Mouse (Mus musculus): ENCODE data around the gene Wipf2. TPM values are rescaled to one million over a fixed set of nuclear protein-coding genes. Genes with fewer than 3 reads are reported as not detected.
"Not testable (repeated sequence)": the region's sequence is repeated elsewhere in the genome, so short reads cannot be mapped to it uniquely, and the experiment has no call there.

Gene Wipf2
- polyA plus RNA-seq, 1 experiment from 2014 or later = 6.3 TPM

DNA sequence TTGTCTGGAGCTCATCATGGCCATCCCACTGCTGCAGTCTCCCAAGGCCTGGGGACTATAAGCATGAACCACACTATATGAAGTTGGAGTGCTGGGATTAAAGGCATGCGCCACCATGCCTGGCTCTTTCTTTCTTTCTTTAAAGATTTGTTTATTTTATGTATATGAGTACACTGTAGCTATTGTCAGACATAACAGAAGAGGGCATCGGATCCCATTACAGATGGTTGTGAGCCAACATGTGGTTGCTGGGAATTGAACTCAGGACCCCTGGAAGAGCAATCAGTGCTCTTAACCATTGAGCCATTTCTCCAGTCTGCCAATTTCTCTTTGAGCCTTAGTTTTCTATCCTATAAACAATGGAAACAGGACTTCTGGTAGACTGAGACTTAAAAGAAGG lies 70.4 kb downstream of the Wipf2 start:
- peak overlapping the region; percentile 90 for H3K4me2 ChIP-seq
- peak overlapping the region; percentile 91 for H3K27ac ChIP-seq
- not testable (repeated sequence) for H3K36me3 ChIP-seq; ATAC-seq (ENCODE audit: insufficient number of reproducible peaks, insufficient read depth, low FRiP score, low TSS enrichment, low read depth); H3K9me3 ChIP-seq; H3K27me3 ChIP-seq; H3K4me3 ChIP-seq
- 68% methylated on average over 2 of the region's 2 CpGs for WGBS
- H3K4me1 ChIP-seq = peaks cover 86% of the 10 kb centered on the region
- H3K9ac ChIP-seq = 0 out of 2 replicates have a peak overlapping the region, but pooled peaks have one; percentile 55

DNA sequence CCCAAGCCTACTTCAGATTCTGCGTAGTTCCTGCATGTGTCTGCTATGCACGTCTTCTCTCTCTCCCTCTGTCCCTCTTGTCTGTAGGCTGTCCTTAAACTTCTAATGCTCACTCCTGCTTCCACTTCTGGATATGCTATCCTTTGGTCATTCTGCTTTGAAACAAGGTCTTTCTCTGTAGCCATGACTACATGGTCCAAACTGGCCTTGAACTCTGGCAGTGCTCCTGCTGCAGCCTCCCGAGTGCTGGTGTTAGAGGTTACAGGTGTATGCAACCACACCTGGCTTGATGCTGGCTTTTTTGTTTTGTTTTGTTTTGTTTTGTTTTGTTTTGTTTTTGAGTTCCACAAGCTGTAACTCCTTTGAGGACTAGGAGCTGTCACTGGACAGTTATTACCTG lies 70.9 kb downstream of the Wipf2 start:
- no peaks in the 10 kb centered on the region for H3K27me3 ChIP-seq
- no peak for ATAC-seq (ENCODE audit: insufficient number of reproducible peaks, insufficient read depth, low FRiP score, low TSS enrichment, low read depth)
- H3K4me1 ChIP-seq = peaks cover 86% of the 10 kb centered on the region
- WGBS = 87% methylated on average over 3 of the region's 3 CpGs
- 0 out of 2 replicates have a peak, but pooled peaks cover 5% of the 10 kb centered on the region for H3K36me3 ChIP-seq
- H3K4me2 ChIP-seq = no peak overlapping the region; the same call in 1 of the 2 replicates
- H3K27ac ChIP-seq = peak overlapping the region; percentile 55; the same call in 1 of the 2 replicates
- no peaks in the 10 kb centered on the region for H3K9me3 ChIP-seq
- no peak overlapping the region for H3K9ac ChIP-seq
- H3K4me3 ChIP-seq = no peak overlapping the region

DNA sequence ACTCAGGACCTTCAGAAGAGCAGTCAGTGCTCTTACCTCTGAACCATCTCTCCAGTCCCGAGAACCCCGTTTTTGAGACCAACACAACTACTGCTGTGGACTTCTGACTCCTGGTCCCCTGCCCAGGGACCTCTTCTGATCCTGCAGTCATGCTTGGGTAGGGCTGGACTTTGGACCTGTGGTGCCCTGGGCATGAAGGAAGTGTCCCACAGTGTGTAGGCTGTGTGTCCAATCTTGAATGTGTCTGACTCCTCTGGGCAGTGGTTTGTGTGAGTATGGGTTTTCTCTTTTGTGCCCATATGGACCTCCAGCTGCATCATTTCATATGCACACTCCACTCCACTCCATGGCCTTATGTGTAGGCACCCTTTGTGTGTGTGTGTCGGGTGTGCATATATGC lies 71.7 kb downstream of the Wipf2 start:
- Histone ChIP-seq H3K27ac (peak overlapping the region; percentile 100), H3K4me3 (no peak overlapping the region), H3K4me2 (no peak overlapping the region), H3K4me1 (peaks cover 86% of the 10 kb centered on the region), H3K36me3 (0 out of 2 replicates have a peak, but pooled peaks cover 5% of the 10 kb centered on the region), H3K9ac (no peak overlapping the region), H3K27me3 (no peaks in the 10 kb centered on the region), H3K9me3 (no peaks in the 10 kb centered on the region)
- 95% methylated on average over 3 of the region's 3 CpGs for WGBS
- no peak for ATAC-seq (ENCODE audit: insufficient number of reproducible peaks, insufficient read depth, low FRiP score, low TSS enrichment, low read depth)

DNA sequence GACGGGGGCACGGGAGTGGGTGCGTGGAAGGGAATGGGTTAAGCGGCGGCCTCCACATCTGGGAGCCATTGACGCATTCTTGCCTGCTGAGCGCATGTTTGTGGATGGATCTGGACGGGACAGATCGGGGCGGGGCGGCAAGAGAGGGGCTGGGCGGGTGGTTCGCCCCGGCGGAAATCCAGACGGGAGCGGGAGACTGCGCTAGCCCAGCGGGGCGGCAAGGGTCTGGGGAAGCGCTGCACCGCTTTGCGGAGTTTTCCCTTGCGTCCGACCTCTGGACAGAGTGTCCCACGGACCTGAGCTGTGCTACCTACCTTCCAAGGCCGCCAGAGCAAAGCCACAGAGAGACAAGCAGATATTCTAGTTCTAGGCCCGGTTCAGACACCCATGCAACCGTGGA lies 72.7 kb downstream of the Wipf2 start:
- Histone ChIP-seq H3K9ac (peak overlapping the region; percentile 93), H3K27ac (peak overlapping the region; percentile 100), H3K4me1 (peaks cover 86% of the 10 kb centered on the region)

DNA sequence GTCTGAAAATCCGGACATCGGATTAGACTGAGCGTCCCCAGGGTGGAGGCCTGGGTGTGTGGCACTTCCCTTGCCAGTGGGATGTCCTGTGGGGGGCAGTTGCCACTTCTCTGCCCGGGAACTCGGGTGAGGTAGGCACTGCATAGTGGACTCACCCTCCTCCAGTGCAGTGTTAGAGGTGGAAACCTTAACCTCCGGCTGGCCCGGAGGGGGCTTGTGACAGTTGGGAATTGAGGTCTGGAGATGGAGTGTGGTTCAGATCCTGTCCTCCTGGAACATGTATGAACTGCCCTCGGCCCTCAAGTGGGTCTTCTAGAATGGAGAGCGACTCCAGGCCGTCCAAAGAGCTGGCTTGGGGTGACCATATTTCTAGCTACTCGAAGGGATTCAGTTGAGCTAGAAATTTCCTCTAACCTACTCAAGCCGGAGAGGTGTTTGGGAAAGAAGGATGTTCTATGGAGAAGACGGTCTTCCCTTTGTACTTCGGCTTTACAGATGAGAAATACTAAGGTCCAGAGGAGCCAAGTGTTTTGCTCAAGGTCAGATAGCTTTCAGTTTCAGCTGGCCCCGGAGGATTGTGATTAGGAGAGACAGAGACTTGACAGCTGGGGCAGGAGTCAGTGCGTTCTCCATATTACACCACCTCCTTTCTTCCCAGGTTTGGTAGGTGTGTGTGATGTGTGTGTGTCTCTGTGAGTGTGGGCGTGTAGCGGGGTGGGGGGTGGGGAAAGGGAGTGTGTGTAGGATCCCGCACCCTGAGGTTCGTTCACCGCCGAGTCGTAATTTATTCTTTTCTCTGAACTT lies 73.4 kb downstream of the Wipf2 start:
- no peaks in the 10 kb centered on the region for H3K9me3 ChIP-seq
- H3K27me3 ChIP-seq = no peaks in the 10 kb centered on the region
- 1% methylated on average over 23 of the region's 23 CpGs for WGBS
- peaks cover 86% of the 10 kb centered on the region for H3K4me1 ChIP-seq
- H3K36me3 ChIP-seq = 0 out of 2 replicates have a peak, but pooled peaks cover 5% of the 10 kb centered on the region
- peak overlapping the region; percentile 78 for H3K4me3 ChIP-seq
- H3K27ac ChIP-seq = peak overlapping the region; percentile 100
- no peak for ATAC-seq (ENCODE audit: insufficient number of reproducible peaks, insufficient read depth, low FRiP score, low TSS enrichment, low read depth)
- peak overlapping the region; percentile 93 for H3K9ac ChIP-seq
- H3K4me2 ChIP-seq = peak overlapping the region; percentile 91

More for the DNA sequence above, 72.7 kb downstream of the Wipf2 start:
- Histone ChIP-seq H3K9me3 (no peaks in the 10 kb centered on the region), H3K36me3 (0 out of 2 replicates have a peak, but pooled peaks cover 5% of the 10 kb centered on the region), H3K4me3 (peak overlapping the region; percentile 78), H3K27me3 (no peaks in the 10 kb centered on the region), H3K4me2 (peak overlapping the region; percentile 91)
- ATAC-seq (ENCODE audit: insufficient number of reproducible peaks, insufficient read depth, low FRiP score, low TSS enrichment, low read depth) = peak; percentile 18; the same call in 1 of the 2 replicates
- WGBS = under 1% methylated on average over 28 of the region's 29 CpGs

DNA sequence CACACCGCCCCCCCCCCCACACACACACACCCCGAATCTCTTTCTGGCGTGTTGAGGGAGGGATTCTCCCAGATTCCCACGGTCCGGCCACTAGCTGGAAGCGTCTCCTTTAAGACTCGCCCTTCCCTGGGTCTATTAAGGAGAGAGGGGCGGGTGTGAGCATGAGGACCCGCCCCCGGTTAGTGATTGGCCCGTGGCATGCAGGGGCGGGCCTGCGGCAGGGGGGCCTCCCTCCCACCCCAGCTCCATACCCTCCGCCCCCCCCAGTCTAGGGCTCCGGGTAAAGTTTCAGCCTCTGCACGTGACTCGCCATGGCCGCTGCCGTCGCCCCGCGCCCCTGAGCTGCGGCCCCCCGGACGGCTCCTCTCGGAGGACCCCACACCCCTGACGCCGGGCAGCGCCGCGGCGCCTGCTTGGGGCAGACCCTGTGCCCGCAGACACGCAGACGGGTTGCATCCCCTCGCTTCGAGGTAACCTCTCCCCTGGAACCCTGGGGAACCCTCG lies 74.0 kb downstream of the Wipf2 start:
- no peaks in the 10 kb centered on the region for H3K27me3 ChIP-seq
- H3K4me3 ChIP-seq = peak overlapping the region; percentile 78
- peak; percentile 83 for ATAC-seq (ENCODE audit: insufficient number of reproducible peaks, insufficient read depth, low FRiP score, low TSS enrichment, low read depth)
- 0% methylated on average over 37 of the region's 38 CpGs for WGBS
- peak overlapping the region; percentile 100 for H3K27ac ChIP-seq
- H3K9ac ChIP-seq = peak overlapping the region; percentile 93
- H3K36me3 ChIP-seq = 0 out of 2 replicates have a peak, but pooled peaks cover 5% of the 10 kb centered on the region
- H3K9me3 ChIP-seq = no peaks in the 10 kb centered on the region
- H3K4me1 ChIP-seq = peaks cover 86% of the 10 kb centered on the region
- peak overlapping the region; percentile 91 for H3K4me2 ChIP-seq

DNA sequence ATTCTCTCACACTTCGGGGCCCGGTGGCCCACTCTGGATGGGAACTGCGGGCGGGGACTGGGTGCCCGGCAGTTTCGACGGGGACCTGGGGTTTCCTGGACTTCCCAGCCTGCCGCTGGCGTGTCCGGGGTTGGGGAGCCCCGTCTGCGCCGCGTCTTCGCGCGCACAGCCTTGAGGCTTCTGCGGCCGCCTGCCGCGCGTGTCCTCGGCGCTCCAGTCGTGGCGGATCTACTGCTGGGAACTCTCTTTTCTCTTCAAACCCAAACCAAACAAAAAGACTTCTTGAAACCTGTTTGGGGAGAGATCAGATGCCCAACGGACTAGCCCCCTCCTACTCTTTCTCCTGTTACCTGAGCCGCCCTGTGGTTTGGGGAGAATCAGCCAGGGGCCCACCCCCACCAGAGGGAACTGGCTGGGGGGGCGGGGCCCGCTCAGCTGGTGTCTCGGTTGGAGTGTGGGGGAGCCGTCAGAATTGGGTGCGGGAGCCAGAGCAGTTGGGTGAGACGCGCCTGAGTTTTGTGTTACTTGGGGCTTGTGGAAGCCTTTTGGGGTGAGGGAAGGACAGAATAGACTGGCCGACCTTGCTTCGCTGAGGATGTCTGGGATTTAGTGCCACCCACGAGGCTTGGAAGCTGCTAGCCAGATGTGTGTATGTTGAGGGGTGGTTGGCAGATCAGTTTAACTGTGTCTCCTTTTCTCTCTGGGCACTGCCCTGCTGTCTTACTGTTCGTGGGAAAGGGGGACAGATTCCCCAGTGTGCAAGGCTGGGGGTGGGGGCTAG lies 74.7 kb downstream of the Wipf2 start:
- no peaks in the 10 kb centered on the region for H3K27me3 ChIP-seq
- H3K4me2 ChIP-seq = peak overlapping the region; percentile 91
- H3K4me1 ChIP-seq = peaks cover 86% of the 10 kb centered on the region
- peak overlapping the region; percentile 93 for H3K9ac ChIP-seq
- H3K36me3 ChIP-seq = 0 out of 2 replicates have a peak, but pooled peaks cover 5% of the 10 kb centered on the region
- ATAC-seq (ENCODE audit: insufficient number of reproducible peaks, insufficient read depth, low FRiP score, low TSS enrichment, low read depth) = no peak
- WGBS = under 1% methylated on average over 39 of the region's 39 CpGs
- no peaks in the 10 kb centered on the region for H3K9me3 ChIP-seq
- peak overlapping the region; percentile 78 for H3K4me3 ChIP-seq
- H3K27ac ChIP-seq = peak overlapping the region; percentile 100

DNA sequence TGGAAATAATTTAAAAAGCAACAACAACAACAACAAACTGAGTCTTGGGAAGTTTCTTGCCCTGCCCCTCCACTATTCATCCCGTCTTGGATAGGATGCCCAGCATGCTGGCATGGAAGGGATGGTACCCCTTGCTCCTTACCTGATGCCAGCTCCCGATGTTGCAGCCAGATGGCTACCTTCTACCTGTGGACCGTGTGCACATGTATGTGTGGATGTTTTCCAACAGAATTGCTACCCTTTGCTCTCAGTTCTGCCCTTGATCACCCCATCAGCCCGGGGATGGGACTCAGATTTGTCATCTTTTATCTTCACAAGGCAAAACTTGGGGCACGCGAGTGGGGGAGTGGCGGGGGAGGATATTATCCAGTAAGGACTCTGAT lies 75.3 kb downstream of the Wipf2 start:
- 22% methylated on average over 7 of the region's 7 CpGs for WGBS
- Histone ChIP-seq H3K9me3 (no peaks in the 10 kb centered on the region), H3K4me2 (peak overlapping the region; percentile 91), H3K36me3 (peaks cover 5% of the 10 kb centered on the region; the same call in 1 of the 2 replicates), H3K27me3 (no peaks in the 10 kb centered on the region), H3K9ac (peak overlapping the region; percentile 93), H3K4me1 (peaks cover 86% of the 10 kb centered on the region), H3K27ac (peak overlapping the region; percentile 100), H3K4me3 (peak overlapping the region; percentile 78)
- ATAC-seq (ENCODE audit: insufficient number of reproducible peaks, insufficient read depth, low FRiP score, low TSS enrichment, low read depth) = no peak

DNA sequence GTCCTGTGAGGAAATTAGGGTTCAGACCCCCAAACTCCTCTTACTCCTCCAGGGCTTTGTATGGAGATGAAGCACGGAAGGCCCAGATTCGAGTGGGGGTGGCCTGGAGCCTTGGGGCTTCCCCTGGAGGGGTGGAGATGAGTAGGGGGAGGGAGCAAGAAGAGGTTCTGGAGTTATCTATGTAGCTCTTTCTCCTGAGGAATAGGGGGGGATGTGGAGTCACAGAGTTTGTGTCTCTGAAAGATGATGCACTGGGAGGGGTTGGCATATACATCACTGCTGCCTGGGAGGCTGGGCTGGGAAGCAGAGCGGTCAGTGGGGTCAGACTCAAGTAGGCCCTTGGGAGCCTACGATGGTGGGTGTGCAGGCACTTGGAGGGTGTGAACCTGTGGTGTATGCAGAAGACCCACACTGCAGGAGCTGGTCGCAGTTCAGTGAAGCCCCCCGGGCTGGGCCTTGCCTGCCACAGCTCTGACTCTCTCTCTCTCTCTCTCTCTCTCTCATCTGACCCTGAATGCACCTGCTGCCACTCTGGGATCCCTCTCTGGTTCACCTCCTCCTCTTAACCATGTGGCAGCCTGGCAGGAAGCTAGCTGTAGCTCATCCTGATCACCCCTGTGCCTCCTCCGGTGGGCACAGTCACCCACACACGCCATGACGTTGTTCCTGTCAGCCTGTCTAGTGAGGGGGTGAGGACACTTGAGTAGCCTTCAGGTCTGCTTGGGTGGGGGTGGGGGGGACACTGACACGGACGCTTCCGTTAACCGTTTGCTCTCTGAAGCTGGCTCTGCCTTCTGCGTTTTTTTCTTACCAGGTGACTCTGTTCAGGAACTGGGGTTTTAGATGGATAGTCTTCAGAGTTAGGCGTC lies 75.9 kb downstream of the Wipf2 start:
- Histone ChIP-seq H3K4me2 (peak overlapping the region; percentile 91), H3K27ac (peak overlapping the region; percentile 100), H3K4me1 (peaks cover 86% of the 10 kb centered on the region), H3K27me3 (no peaks in the 10 kb centered on the region), H3K9me3 (no peaks in the 10 kb centered on the region), H3K9ac (peak overlapping the region; percentile 93), H3K4me3 (peak overlapping the region; percentile 78), H3K36me3 (peaks cover 5% of the 10 kb centered on the region; the same call in 1 of the 2 replicates)
- WGBS = 27% methylated on average over 15 of the region's 15 CpGs
- ATAC-seq (ENCODE audit: insufficient number of reproducible peaks, insufficient read depth, low FRiP score, low TSS enrichment, low read depth) = no peak

DNA sequence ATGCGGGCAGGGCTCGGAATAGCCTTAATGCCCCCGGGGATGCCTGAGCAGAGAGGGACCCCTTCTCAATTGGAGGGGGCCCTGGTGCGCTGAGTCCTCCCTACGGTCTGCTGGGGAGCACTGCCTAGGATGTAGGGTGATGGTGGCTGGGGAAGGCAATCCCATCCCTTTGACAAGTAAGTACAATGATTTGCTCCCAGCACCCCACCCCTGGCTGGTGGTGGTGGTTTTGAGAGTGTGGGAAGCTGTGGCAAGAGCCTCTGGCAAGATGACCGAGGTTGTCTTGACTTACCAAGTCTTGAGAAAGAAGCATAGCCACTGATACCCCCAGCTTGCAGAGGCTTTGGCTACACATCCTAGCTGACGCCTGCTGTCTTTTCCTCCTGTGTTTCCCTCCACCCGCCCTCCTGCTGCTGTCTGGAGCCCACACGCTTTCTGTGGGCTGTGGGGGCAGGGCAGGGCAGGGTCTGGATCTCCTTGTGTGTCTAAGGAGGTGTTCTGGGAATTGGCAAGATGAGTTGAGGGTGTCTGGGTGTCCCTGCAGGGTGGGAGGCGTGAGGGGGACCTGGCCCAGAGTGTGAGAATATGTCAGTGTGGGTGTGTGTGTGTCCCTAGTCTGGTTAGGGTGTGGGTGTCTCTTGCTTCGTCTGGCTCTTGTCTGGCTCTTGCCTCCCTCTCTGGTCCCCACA lies 76.7 kb downstream of the Wipf2 start:
- no peaks in the 10 kb centered on the region for H3K27me3 ChIP-seq
- whole genome bisulfite sequencing = 24% methylated on average over 11 of the region's 11 CpGs
- no peak for ATAC-seq (ENCODE audit: insufficient number of reproducible peaks, insufficient read depth, low FRiP score, low TSS enrichment, low read depth)
- peaks cover 88% of the 10 kb centered on the region for H3K4me1 ChIP-seq
- peaks cover 3% of the 10 kb centered on the region; the same call in 1 of the 2 replicates for H3K36me3 ChIP-seq
- no peaks in the 10 kb centered on the region for H3K9me3 ChIP-seq
- peak overlapping the region; percentile 93 for H3K9ac ChIP-seq
- H3K4me2 ChIP-seq = peak overlapping the region; percentile 91
- H3K4me3 ChIP-seq = peak overlapping the region; percentile 78
- H3K27ac ChIP-seq = peak overlapping the region; percentile 100
